Mouse (Mus musculus): Measurements from ENCODE around the gene Klf15.

DNA sequence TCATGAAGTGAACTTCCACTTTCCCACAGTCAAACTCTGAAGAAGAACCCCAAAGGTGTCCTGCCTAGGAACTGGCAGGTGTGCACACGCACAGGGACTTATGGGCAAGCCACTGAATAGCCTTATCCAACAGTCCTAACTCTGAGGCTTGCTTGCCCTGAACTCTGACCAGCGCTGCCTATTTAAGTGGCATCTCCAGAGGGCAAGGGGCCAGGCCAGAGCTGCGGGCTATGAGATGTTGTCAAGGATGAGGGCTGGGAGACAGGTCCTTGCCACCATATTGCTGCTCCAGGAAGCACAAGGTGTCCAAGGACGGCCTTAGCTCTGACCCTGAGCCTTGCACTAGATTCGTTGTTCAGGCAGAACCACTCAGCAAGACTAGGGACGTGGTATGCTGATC is 6.7 kb downstream of the Klf15 start:
- no peak for TF ChIP-seq CTCF (conservative IDR thresholded peaks at IDR 0.05; ENCODE audit: low read length)
- TF ChIP-seq NANOG (IDR thresholded peaks at IDR 0.05; ENCODE audit: borderline replicate concordance, low read length) = no peak

Data from E14TG2a.4 (cell line).